ENCODE assay signal across 21 mouse cellular contexts in the genomic region with DNA sequence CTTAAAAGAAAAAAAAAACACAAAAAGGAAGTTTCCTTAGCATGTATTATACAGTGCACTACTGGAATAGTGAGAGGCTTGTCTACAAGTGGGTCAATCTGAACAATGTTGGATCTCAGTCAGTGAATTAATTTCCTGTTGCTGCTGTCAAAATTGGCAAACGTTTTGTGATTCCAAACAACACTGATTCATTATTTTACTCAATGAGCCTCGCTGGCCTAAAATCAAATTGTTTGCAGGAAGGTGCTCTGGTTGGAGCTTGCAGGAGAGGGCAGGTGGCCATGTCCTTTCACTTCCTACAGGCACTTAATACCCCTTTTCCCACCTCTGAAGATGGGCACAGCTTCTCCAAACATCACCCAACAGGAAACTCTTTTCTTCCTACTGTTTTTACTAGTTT.
DNase-seq lines count a peak whose midpoint lies in the region; ATAC-seq lines count a peak whose summit lies in the region.
"Had no signal": no experiment of that assay in that cellular context is flagged by ENCODE, and none has a peak within 500 bp of the region (broad histone marks: within the 10 kb centered on the region; RNA-seq: fewer than 3 reads in every experiment).

No protein-coding gene starts in this region.

- WGBS in hindbrain, embryonic 12.5 days, result 75% methylated on average over 2 of the region's 2 CpGs

- no peak overlapping the region for H3K27ac ChIP-seq in hindbrain, embryonic 12.5 days
- H3K27ac ChIP-seq: embryonic facial prominence, embryonic 13.5 days; heart, embryonic 10.5 days; kidney, postnatal 0 days; liver, embryonic 14.5 days; lung, embryonic 15.5 days; midbrain, embryonic 15.5 days; neural tube, embryonic 15.5 days had no signal

- H3K4me1 ChIP-seq in hindbrain, embryonic 12.5 days, result no peaks in the 10 kb centered on the region
- H3K4me1 ChIP-seq: embryonic facial prominence, embryonic 13.5 days; heart, embryonic 10.5 days; lung, embryonic 15.5 days; megakaryocyte, embryonic 14.5 days; midbrain, embryonic 15.5 days; neural tube, embryonic 15.5 days had no signal

- no peak overlapping the region for H3K9ac ChIP-seq in hindbrain, embryonic 12.5 days
- H3K9ac ChIP-seq: embryonic facial prominence, embryonic 13.5 days; liver, embryonic 14.5 days; lung, embryonic 15.5 days; midbrain, embryonic 15.5 days; neural tube, embryonic 15.5 days had no signal

- DNase-seq in cerebellum, postnatal 10 days, result peak; percentile 30 to 53
- DNase-seq in lung, postnatal 36 days, result peak; percentile 0
- no peak for DNase-seq in lung, postnatal 10 days
- peak; percentile 18 to 50 for DNase-seq in cerebellum, postnatal 25 days
- DNase-seq in layer of hippocampus, postnatal 14 days (ENCODE audit: low spot score in 2 of 2), result peak; percentile 11 to 61
- DNase-seq: kidney, adult 18-20 months; spleen, adult 18-20 months; thymus, postnatal 36 days had no signal

- H3K27me3 ChIP-seq in hindbrain, embryonic 12.5 days, result no peaks in the 10 kb centered on the region
- H3K27me3 ChIP-seq: CH12.LX; embryonic facial prominence, embryonic 13.5 days; lung, embryonic 15.5 days; megakaryocyte, embryonic 14.5 days; midbrain, embryonic 15.5 days; neural tube, embryonic 15.5 days had no signal

- H3K4me3 ChIP-seq in hindbrain, embryonic 12.5 days, result no peak overlapping the region
- H3K4me3 ChIP-seq: embryonic facial prominence, embryonic 13.5 days; heart, embryonic 10.5 days; lung, embryonic 15.5 days; megakaryocyte, embryonic 14.5 days; midbrain, embryonic 15.5 days; myocyte; neural tube, embryonic 15.5 days had no signal

- H3K4me2 ChIP-seq in hindbrain, embryonic 12.5 days (replicated peaks), result no peak overlapping the region
- H3K4me2 ChIP-seq: embryonic facial prominence, embryonic 13.5 days; lung, embryonic 15.5 days; midbrain, embryonic 15.5 days; neural tube, embryonic 15.5 days had no signal

- H3K36me3 ChIP-seq in hindbrain, embryonic 12.5 days, result no peaks in the 10 kb centered on the region
- H3K36me3 ChIP-seq: embryonic facial prominence, embryonic 13.5 days; heart, embryonic 10.5 days; lung, embryonic 15.5 days; midbrain, embryonic 15.5 days; neural tube, embryonic 15.5 days had no signal

- no peaks in the 10 kb centered on the region for H3K9me3 ChIP-seq in hindbrain, embryonic 12.5 days (replicated peaks)
- H3K9me3 ChIP-seq: embryonic facial prominence, embryonic 13.5 days; heart, embryonic 10.5 days; lung, embryonic 15.5 days; megakaryocyte, embryonic 14.5 days; midbrain, embryonic 15.5 days; neural tube, embryonic 15.5 days had no signal

- no peak for ATAC-seq in cerebellum, adult (ENCODE audit: insufficient number of reproducible peaks, low FRiP score, low TSS enrichment)
- no peak for ATAC-seq in hindbrain, embryonic 12.5 days (ENCODE audit: low FRiP score)
- ATAC-seq: forebrain, embryonic 14.5 days; midbrain, embryonic 15.5 days had no signal
